12 mouse cellular contexts compared by ENCODE assay signal in genomic region chr16:64145687-64146535, GRCm38 (mm10).
DNase-seq lines count a peak whose midpoint lies in the region; ATAC-seq lines count a peak whose summit lies in the region.
"Had no signal": no experiment of that assay in that cellular context is flagged by ENCODE, and none has a peak within 500 bp of the region (broad histone marks: within the 10 kb centered on the region; RNA-seq: fewer than 3 reads in every experiment).

No protein-coding gene starts in this region.

- no peak for DNase-seq in kidney, adult 11 months
- peak; percentile 73 for DNase-seq in embryo, embryonic 10.5 days (ENCODE audit: low spot score)
- DNase-seq in embryonic facial prominence, embryonic 10.5 days (ENCODE audit: low spot score) = peak; percentile 61
- no peak for DNase-seq in cerebellum, adult 18-20 months
- DNase-seq in cerebellum, postnatal 14 days = no peak
- no peak for DNase-seq in urinary bladder, postnatal 36 days (ENCODE audit: low spot score in 2 of 2)
- DNase-seq: gastrocnemius, postnatal 36 days had no signal

- no peak overlapping the region for H3K4me3 ChIP-seq in kidney, embryonic 16.5 days (ENCODE audit: low read length)
- no peak overlapping the region for H3K4me3 ChIP-seq in embryonic facial prominence, embryonic 10.5 days
- H3K4me3 ChIP-seq in limb, embryonic 12.5 days (replicated peaks) = no peak overlapping the region
- H3K4me3 ChIP-seq: hindbrain, embryonic 15.5 days; liver, embryonic 15.5 days had no signal

- WGBS in kidney, embryonic 16.5 days = 47% methylated on average over 14 of the region's 14 CpGs
- WGBS in embryonic facial prominence, embryonic 10.5 days = 59% methylated on average over 14 of the region's 14 CpGs
- 13% methylated on average over 14 of the region's 14 CpGs for WGBS in limb, embryonic 12.5 days

- H3K4me2 ChIP-seq in kidney, embryonic 16.5 days (replicated peaks; ENCODE audit: low read depth, low read length) = no peak overlapping the region
- no peak overlapping the region for H3K4me2 ChIP-seq in limb, embryonic 12.5 days
- H3K4me2 ChIP-seq: hindbrain, embryonic 15.5 days; liver, embryonic 15.5 days had no signal

- H3K36me3 ChIP-seq in kidney, embryonic 16.5 days (ENCODE audit: insufficient read depth, low read length) = no peaks in the 10 kb centered on the region
- no peaks in the 10 kb centered on the region for H3K36me3 ChIP-seq in embryonic facial prominence, embryonic 10.5 days (replicated peaks)
- no peaks in the 10 kb centered on the region for H3K36me3 ChIP-seq in limb, embryonic 12.5 days
- H3K36me3 ChIP-seq: hindbrain, embryonic 15.5 days; liver, embryonic 15.5 days had no signal

- H3K4me1 ChIP-seq in kidney, embryonic 16.5 days (ENCODE audit: insufficient read depth, low read length) = 0 out of 2 replicates have a peak, but pooled peaks cover 7% of the 10 kb centered on the region
- H3K4me1 ChIP-seq in embryonic facial prominence, embryonic 10.5 days = peaks cover 18% of the 10 kb centered on the region
- peaks cover 17% of the 10 kb centered on the region for H3K4me1 ChIP-seq in limb, embryonic 12.5 days (replicated peaks)
- H3K4me1 ChIP-seq: hindbrain, embryonic 15.5 days; liver, embryonic 15.5 days had no signal

- ATAC-seq in kidney, embryonic 16.5 days (ENCODE audit: low FRiP score, low TSS enrichment) = peak; percentile 80
- ATAC-seq in limb, embryonic 12.5 days (ENCODE audit: insufficient number of reproducible peaks, insufficient read depth, low FRiP score, low TSS enrichment, low read depth) = peak; percentile 66; the same call in 1 of the 2 replicates

- no peak overlapping the region for H3K9ac ChIP-seq in kidney, embryonic 16.5 days (replicated peaks; ENCODE audit: low read length)
- no peak overlapping the region for H3K9ac ChIP-seq in limb, embryonic 12.5 days (replicated peaks)
- H3K9ac ChIP-seq: hindbrain, embryonic 15.5 days; liver, embryonic 15.5 days had no signal

- H3K27me3 ChIP-seq in kidney, embryonic 16.5 days (ENCODE audit: insufficient read depth, low read length) = no peaks in the 10 kb centered on the region
- no peaks in the 10 kb centered on the region for H3K27me3 ChIP-seq in embryonic facial prominence, embryonic 10.5 days (replicated peaks; ENCODE audit: low read depth, poor library complexity, severe bottlenecking)
- H3K27me3 ChIP-seq in limb, embryonic 12.5 days = no peaks in the 10 kb centered on the region
- H3K27me3 ChIP-seq: hindbrain, embryonic 15.5 days; liver, embryonic 15.5 days had no signal

- no peaks in the 10 kb centered on the region for H3K9me3 ChIP-seq in kidney, embryonic 16.5 days (ENCODE audit: low read length)
- no peaks in the 10 kb centered on the region for H3K9me3 ChIP-seq in embryonic facial prominence, embryonic 10.5 days
- H3K9me3 ChIP-seq in limb, embryonic 12.5 days = no peaks in the 10 kb centered on the region
- H3K9me3 ChIP-seq: hindbrain, embryonic 15.5 days; liver, embryonic 15.5 days had no signal

- no peak overlapping the region for H3K27ac ChIP-seq in kidney, embryonic 16.5 days (ENCODE audit: low read length)
- H3K27ac ChIP-seq in embryonic facial prominence, embryonic 10.5 days (replicated peaks) = no peak overlapping the region; the same call in 1 of the 2 replicates
- no peak overlapping the region for H3K27ac ChIP-seq in limb, embryonic 12.5 days
- H3K27ac ChIP-seq: hindbrain, embryonic 15.5 days; liver, embryonic 15.5 days; macrophage had no signal

Comparison
In these comparisons a context has a peak if more than half of its experiments do, and no peak if none do; other contexts are left out.
1. DNase-seq: peak in embryo, embryonic 10.5 days (single experiment) and embryonic facial prominence, embryonic 10.5 days (single experiment); none in kidney, adult 11 months (single experiment), cerebellum, adult 18-20 months (0 of 2), cerebellum, postnatal 14 days (0 of 2) and urinary bladder, postnatal 36 days (0 of 2).